Mouse (Mus musculus): ENCODE data around the gene Gm21972. TPM values are rescaled to one million over a fixed set of nuclear protein-coding genes. Genes with fewer than 3 reads are reported as not detected.

Gm21972 gene
- total and polyA plus RNA-seq, 3 experiments, result 0.65 to 52.7 TPM; not detected in 1

DNA sequence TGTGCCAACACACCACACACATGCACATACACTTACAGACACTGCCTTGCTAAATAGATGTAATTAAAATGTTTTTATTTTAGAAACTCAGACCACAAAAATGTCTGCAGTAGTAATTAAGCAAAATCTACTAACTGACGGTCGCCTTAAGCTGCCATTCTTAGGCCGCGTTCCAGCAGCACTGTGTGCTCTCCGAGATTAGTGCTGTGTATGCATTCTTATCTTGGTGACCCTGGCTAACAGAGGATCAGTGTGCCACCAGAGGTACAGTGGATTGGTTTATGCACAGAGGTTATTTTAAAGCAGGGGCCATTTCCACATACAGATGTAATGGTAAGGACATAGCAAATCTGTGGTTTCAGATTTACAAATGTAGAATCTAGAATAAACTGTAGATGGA is 27.6 kb downstream of the Gm21972 start (continued):
- TF ChIP-seq MAZ (IDR thresholded peaks at IDR 0.05; ENCODE audit: low read depth, low read length) (no peak), E2F4 (IDR thresholded peaks at IDR 0.05; ENCODE audit: borderline replicate concordance, low read depth, low read length) (no peak), ZMIZ1 (IDR thresholded peaks at IDR 0.05; ENCODE audit: low read depth, low read length) (no peak), MAX (IDR thresholded peaks at IDR 0.05; ENCODE audit: low read length) (no peak), ZKSCAN1 (IDR thresholded peaks at IDR 0.05; ENCODE audit: low read depth, low read length) (no peak), ZC3H11A (IDR thresholded peaks at IDR 0.05; ENCODE audit: low read depth, low read length) (no peak), GATA1 (IDR thresholded peaks at IDR 0.05; ENCODE audit: low read depth, low read length) (peak; percentile 62), MAFK (IDR thresholded peaks at IDR 0.05; ENCODE audit: borderline replicate concordance, low read depth, low read length) (no peak; the same call in 1 of the 2 replicates), RCOR1 (IDR thresholded peaks at IDR 0.05; ENCODE audit: low read depth, low read length) (peak; percentile 67), POLR2A (IDR thresholded peaks at IDR 0.05; ENCODE audit: control insufficient read depth in 1 of 2, insufficient read depth in 1 of 2, low read depth in 1 of 2, low read length in 2 of 2, poor library complexity in 1 of 2) (no peak), NELFE (IDR thresholded peaks at IDR 0.05; ENCODE audit: low read depth, low read length) (no peak)

DNA sequence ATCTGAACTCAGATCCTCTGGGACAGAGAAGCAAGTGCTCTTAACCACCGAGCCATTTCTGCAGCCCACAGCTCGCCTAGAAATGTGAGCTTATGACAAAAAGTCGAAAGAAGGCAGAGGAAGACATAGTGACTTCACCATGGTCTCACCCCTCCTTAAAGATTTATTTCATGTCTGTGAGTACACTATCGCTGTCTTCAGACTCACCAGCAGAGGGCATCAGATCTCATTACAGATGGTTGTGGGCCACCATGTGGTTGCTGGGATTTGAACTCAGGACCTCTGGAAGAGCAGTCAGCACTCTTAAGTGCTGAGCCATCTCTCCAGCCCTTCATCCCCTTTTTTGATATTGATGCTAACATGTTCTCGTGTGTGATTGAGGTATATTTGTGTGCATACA is 41.2 kb downstream of the Gm21972 start:
- H3K9me3 ChIP-seq (replicated peaks; ENCODE audit: insufficient read depth, low read length), result no peaks in the 10 kb centered on the region
- no peaks in the 10 kb centered on the region for H3K27me3 ChIP-seq (ENCODE audit: control insufficient read depth in 1 of 2, insufficient read depth in 2 of 2, low read length in 2 of 2)
- H3K27ac ChIP-seq (ENCODE audit: control insufficient read depth, low read depth, low read length), result no peak overlapping the region
- no peaks in the 10 kb centered on the region for H3K4me1 ChIP-seq (ENCODE audit: control insufficient read depth in 1 of 2, insufficient read depth in 2 of 2, low read length in 2 of 2)
- no peaks in the 10 kb centered on the region; a peak in 1 of 4 replicates for H3K36me3 ChIP-seq (ENCODE audit: control insufficient read depth in 1 of 2, insufficient read depth in 2 of 2, low read length in 2 of 2)
- no peak for TF ChIP-seq USF2 (IDR thresholded peaks at IDR 0.05; ENCODE audit: borderline replicate concordance in 1 of 2, insufficient read depth in 1 of 2, low read depth in 1 of 2, low read length in 2 of 2)
- TF ChIP-seq USF1 (IDR thresholded peaks at IDR 0.05; ENCODE audit: low read depth, low read length), result no peak
- TF ChIP-seq POLR2AphosphoS2 (IDR thresholded peaks at IDR 0.05; ENCODE audit: low read length), result no peak
- no peak for TF ChIP-seq CTCF (IDR thresholded peaks at IDR 0.05 in 2 of 3, conservative IDR thresholded peaks at IDR 0.05 in 1 of 3; ENCODE audit: control insufficient read depth in 1 of 3, insufficient read depth in 1 of 3, low read depth in 2 of 3, low read length in 3 of 3, poor library complexity in 1 of 3, severe bottlenecking in 1 of 3)
- no peak for TF ChIP-seq SIN3A (IDR thresholded peaks at IDR 0.05; ENCODE audit: low read length)
- TF ChIP-seq MAX (IDR thresholded peaks at IDR 0.05; ENCODE audit: low read length), result no peak
- TF ChIP-seq RAD21 (IDR thresholded peaks at IDR 0.05; ENCODE audit: low read depth, low read length), result no peak
- TF ChIP-seq ZNF384 (IDR thresholded peaks at IDR 0.05; ENCODE audit: low read depth, low read length), result no peak
- no peak for TF ChIP-seq GABPA (IDR thresholded peaks at IDR 0.05; ENCODE audit: low read depth, low read length)
- TF ChIP-seq GATA1 (IDR thresholded peaks at IDR 0.05; ENCODE audit: low read depth, low read length), result no peak
- no peak for TF ChIP-seq POLR2A (IDR thresholded peaks at IDR 0.05; ENCODE audit: control insufficient read depth in 1 of 2, insufficient read depth in 1 of 2, low read depth in 1 of 2, low read length in 2 of 2, poor library complexity in 1 of 2)
- TF ChIP-seq POLR2AphosphoS5 (IDR thresholded peaks at IDR 0.05; ENCODE audit: borderline replicate concordance, low read depth, low read length), result no peak
- no peak for TF ChIP-seq HCFC1 (IDR thresholded peaks at IDR 0.05; ENCODE audit: low read depth, low read length)
- H3K79me2 ChIP-seq (ENCODE audit: control insufficient read depth, insufficient read depth, low read length, poor library complexity), result no peaks in the 10 kb centered on the region
- H3K9ac ChIP-seq (ENCODE audit: control insufficient read depth, low read depth, low read length, poor library complexity, severe bottlenecking), result no peak overlapping the region
- no peak overlapping the region for H3K4me3 ChIP-seq (ENCODE audit: control insufficient read depth in 1 of 2, insufficient read depth in 1 of 2, low read depth in 2 of 2, low read length in 2 of 2)
- DNase-seq (ENCODE audit: low read depth, low spot score), result no peak

All from MEL (cell line).